Mouse (Mus musculus) testis, postnatal 10 days (tissue): Measurements from ENCODE around the gene Tnnt3.
A peak's percentile ranks its signal among the peaks of the same experiment; 100 is the strongest.

Experiments used
- DNase-seq: peaks from one replicate; pipeline ENCODE4 v3.0.0; 2021; ENCODE audit warnings: low spot score

The Tnnt3 gene

DNA sequence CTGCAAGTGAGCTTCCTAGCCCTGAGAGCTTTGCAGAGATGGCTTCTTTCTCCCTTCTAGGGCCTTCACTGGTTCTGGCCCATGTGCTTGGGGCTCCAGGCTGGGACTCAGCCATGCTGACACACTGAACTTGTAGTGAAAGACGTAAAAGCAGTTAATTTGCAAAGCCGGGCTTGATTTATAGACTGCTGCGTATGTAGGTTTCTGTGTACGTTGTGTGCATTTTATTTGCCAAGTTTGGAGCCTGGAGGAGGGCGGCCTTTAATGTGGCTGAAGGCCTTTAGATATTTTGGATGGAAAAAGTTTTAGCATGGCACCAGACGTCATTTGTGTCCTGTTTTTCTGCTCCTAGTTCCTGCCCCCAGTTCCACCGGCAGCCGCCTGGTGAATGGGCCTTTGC, 41.2 kb downstream of the Tnnt3 start:
- DNase-seq = no peak

DNA sequence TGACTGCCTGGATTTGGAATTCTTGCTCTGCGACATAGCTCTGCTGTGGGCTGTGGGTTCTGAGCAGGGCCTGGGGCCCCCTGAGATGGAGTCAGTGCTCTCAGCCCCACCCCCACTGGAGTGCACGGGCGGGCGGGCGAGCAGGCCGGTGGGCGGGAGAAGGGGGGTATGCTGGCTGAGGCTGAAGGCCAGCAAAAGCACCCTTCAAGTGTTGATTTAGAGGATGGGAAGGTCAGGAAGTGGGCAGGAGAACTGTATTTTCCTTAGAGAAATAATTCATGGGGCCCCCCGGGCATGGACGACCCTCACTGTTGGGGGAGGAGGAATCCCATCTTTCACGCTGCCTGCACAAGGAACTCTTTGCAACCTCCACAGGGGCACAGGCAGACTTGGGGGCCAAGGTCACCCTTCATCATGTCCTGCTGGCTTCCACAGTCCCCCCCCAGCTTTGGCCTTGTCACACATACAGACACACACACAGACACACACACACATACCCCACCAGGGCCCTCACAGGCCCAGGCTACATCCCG, 44.2 kb downstream of the Tnnt3 start:
- no peak for DNase-seq

DNA sequence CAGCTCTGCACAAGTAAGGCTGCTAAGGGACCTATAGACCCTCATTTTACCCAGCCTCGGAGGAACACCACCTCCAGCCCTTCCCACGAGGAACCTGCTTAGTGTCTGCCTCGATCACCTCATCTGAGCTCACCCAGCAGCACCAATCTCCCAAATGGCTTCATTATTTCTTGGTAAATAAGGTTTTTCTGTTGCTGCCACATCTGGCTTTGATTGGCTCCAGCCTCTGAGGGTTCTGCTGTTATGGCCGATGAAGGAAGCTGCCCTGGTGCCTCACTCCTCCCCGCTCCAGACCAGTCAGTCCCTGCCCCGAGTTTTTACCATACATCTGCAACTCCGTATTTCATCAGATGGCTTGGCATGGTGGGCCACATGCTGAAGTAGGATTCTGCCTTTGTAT, 47.3 kb downstream of the Tnnt3 start:
- DNase-seq = no peak

DNA sequence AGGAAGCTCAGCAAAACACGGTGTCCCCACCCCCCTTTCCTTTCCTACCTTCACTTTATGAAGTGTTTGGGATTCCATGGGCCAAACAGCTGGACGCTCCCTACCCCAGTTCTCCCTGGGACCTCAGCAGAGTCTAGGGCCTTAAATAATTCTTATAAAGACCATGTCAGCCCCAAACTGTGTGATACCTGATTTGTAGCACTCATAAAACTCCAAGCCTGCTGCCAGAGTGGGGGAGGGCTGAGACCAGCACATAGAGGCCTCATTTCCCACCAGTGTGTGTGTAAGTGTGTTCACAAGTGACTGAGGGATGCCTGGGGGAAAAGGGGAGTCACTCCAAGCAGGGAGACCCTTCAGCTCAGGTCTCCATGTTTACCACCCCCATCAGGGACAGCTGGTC, 49.2 kb downstream of the Tnnt3 start:
- DNase-seq = no peak

DNA sequence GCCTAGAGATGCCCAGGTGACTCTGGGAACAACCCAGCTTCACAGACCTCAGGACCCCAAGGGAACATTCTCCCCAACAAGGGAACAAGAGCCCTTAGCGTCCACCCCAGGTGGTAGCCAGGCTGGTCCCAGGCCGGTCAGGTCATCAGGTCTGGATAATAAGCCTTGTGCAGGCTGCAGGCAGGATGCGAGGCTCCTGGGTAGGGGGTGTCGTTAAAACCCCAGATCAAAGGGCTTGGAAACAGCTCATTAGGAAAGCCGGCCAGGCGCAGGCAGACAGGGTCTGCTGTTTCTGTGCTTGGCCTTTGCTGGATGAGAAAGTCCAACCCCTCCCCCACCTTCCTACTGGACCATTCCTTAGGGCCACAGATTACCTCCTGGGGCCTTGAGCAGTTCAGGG, 50.1 kb downstream of the Tnnt3 start:
- no peak for DNase-seq

DNA sequence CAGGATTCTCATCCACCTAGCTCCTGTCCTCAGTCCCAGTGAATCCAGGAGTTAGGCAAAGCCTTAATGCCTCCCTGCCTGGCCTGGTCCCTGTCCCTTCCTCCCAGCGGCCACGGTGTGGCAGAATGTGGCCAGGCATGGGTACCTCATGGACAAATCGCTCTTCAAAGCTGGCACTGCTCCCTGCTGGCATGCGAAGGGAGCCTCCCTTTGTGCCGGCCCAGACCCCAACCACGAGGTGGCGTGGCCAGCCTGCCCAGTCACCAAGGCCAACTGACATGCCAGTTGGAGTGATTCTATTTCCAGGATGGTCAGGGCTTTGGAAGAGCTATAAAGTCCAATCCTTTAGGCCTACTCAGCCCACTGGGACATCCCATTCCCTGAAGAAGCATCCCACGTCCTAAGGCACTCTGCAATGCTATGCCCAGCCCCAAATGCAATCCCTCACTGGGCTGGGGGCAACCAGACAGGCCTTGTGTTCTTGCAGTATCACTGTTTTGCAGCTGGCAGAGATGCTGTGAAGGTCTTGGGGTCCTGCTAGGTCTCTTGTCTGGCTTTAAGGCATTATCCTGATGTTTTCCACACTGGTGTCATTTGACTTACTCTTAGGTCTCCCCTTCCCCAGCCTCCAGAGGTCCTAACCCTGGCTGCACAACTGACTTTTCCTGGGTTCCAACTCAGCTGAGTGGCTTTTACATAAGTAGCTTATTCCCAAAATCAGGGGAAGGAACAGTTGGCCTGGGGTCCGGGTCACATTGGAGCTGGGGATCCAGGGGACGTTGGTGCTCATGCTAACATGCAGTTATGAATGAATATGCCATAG, 51.5 kb downstream of the Tnnt3 start:
- peak; percentile 79 for DNase-seq

DNA sequence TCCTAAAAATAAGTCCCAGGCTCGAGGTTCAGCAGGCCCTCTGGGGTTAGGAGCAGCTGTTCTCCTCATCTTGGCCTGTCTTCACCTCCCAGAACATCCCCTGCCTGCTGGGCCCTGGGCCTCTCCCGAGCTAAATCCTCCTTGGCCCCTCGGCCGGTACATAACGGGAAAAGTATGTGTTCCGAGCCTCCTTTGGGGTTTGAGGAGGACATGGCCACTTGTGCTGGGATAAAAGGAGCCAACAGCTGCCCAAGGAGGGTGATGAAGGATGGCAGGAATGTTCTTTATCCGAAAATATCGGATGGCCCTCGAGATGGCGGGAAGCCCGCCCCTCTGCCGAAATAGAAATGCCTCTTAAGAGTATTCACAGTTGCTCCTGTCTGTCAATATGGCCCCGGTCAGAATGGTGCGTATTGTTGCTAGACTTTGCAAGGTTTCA, 52.3 kb downstream of the Tnnt3 start:
- no peak for DNase-seq

DNA sequence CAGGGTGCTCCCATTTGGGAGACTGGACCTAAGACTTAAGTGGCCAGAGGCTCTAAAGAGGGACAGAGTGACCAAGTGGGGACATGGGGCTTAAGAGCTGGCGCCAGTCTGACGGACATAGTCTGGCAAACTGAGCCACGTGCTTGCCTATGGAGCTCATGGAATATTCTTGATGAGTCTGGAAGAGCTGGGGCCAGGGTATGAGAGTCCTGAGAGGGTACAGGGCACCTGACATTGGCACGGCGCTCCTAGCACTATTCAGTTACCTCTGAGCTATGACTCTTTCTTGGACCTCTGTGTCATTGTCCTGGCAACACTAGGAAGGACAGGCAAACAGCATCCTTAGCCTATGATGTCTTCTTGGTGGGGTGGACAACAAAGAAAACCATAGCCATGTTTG, 53.1 kb downstream of the Tnnt3 start:
- DNase-seq = no peak

DNA sequence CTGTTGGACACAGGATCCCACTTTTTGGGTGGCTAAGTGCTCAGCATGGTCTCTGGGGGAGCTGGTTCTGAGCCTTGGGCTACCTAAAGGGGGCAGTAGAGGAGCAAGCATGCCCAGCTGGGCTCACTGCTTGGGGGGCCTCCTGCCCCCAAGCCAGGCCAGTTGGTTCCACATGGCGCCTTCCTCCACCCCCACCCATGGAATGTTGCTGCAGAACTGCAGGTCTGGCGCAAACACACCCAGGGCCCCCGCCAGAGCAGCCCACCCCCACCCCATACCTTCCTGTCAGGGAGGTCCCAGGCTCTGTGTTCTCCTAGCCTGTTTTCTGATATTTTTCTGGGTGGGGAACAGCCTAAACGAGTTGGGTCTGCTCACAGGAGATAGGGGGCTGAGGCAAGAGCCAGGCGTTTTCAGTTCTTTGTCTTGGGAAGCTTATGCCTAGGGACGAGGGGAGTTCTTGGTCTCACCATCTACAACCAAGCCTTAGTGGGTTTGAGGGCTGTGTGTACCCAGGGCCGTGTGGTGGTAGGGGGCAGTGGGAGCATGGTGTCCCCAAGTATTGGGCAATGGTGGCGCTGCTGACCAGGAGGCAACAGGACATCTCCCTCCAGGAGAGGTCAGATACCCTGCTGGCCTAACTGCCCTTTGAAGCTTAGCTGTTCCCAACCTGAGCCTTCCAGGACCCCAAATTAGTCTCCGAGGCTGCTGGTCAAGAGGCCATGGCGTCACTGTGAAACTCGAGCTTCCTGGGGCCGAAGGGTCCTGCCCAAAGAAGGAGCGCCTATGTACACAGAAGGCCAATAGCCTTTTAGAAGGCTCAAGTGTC, 54.2 kb downstream of the Tnnt3 start:
- no peak for DNase-seq

DNA sequence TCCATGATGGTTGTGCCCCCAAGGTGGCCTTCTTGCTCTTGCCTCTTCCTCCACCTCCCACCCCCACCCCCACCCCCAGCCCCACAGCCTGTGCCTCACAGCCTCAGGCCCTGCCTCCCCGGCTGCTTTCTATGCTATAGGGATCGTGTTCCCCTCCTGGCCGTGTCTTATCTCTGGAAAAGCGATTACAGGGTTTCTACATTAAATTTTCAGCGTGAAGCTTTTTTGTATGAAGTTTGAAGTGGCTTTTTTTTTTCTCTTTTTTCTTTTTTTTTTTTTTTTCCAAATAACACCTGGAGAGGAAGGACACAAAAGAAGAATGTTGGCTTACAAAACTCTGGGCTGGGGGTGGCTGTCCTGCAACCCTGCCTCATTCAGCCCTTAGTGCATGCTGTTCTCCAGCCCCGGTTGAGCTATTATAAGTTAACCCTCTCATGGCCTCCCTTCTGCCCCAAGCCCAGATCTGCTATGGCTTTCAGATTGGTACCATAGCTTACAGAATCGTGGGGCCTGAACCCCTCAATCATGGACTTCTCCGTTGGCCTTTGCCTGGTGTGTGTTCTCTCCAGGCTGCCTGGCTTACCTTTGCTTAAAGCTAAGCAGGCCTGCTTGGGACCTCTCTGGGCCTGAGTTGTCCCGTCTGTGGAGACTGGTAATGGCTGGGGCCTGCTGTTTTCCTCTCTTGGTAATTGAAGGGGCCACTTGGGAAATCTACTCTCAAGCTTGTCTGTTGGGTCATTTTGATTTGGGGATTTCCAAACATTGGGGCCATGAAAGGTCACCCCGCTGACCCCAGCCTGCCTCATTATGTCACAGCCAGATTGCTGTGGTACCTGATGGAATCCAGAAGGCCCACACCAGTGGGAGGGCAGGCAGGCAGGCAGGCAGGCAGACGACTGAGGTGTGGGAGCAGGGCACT, 55.0 kb downstream of the Tnnt3 start:
- DNase-seq = no peak

DNA sequence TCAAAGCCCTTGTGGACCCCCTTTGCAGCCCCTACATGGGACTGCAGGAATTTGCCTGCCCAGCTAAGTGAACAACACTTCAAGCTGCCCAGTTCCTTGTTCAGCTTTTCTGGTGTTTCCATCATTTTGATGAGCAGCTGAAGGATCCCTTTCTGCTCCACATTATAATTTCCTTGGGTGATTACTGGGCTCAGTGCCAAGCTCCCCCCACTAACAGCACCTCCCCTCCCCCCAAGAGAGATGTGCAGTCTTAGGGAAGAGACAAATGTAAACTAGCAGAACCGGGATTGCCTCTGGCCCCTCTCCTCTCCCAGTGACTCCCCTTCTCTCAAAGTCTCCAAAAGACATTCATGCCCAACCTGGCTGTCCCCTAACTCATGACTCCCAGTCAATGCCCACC, 56.0 kb downstream of the Tnnt3 start:
- no peak for DNase-seq

DNA sequence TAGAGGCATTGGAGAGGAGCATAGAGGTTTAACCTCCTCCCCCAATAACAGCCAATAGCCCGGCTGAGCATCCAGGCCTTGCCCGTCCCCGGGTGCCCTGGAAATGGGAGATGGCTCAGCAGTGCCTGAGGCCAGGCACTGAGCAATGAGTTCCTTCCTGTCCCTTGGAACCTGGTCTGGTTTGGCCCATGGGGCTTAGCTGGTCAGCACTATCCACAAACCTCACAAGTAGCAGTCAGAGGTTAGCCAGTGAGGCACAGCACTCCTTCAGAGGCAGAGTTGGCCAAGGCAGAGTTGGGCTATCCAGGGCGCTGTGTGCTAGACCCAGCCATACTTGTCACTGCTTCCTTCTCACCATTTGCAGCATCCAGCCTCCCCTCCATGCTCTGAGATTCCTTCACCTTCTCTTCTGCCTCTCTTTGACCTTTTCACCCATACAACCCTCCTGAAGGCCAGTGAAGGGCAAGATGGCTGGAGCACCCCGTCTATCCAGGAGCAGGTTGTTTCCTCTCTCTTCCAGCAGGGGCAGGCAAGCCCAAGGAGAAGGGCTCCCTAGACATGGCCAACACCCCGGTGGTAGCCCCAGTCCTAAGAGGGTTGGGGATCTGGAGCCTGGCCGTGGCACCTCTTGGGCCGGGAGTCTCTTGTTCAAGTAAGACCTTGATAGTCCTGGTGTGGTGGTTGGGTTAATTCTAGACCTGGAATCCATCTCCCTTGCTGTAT, 56.9 kb downstream of the Tnnt3 start:
- DNase-seq = no peak

DNA sequence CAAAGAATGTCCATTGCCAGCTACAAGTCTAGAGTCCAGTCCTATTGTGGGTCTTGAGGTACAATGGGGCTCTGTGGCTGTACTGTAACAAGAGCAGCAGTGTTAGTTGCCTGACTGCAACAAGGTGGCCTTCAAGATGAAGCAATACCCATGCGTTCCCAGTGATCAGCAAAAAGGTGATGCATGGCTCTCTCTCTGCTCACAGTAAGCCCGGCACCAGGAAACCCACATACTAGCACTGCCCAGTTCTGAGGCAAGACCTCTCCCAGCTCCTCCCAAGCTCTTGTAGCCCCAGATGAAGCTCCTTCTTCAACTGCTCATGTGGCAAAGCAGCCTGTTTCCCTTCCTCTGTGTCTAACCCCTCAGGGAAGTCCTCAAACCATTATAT, 57.4 kb downstream of the Tnnt3 start:
- no peak for DNase-seq

DNA sequence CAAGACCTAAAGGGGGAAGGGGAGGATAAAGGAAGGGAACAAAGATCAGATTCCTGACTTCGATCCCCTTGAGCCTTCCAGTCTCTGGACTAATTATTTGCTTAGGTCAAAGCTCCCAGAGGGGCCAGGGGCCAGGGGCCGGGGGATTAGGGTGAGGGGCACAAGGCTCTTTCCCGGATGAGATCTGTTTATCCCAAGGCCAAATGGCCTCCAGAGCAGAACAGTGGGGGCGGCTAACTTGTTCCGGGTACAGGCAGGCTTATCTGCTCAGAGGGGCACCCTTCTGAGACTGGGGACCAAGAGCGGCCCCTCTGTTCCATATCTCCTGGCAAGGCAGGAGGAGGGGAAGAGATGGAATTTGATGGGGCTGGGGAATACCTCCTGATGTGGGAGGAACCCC, 59.1 kb downstream of the Tnnt3 start:
- no peak for DNase-seq

DNA sequence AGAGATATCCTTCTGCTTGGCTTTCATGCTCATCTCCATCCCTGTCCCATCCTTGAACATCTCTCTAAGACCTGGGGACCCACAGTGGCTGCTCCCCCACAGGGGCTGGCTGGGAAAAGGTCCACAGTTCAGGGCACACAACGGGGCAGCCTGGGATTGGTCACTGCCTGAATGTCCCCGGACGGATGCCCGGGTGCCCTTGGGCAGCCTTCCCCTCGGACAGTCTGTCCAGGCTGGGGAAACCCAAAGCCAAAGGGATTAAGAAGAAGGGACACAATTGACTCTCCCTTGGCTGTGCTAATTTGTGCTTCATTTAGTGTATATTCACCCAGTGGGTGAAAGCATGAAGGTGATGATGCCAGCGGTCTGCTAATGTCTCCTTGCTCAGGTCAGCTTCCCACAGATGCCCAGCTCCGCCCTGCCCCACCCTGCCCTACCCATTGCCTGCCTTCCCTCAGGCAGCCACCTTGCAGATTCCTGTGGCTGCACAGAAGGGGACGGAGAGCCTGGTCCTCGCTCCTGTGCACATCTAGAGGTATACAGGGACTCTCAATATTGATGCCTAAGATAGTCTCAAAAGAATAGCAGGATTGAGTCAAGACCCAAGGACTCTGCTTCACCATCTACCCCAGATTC, 60.0 kb downstream of the Tnnt3 start:
- no peak for DNase-seq

DNA sequence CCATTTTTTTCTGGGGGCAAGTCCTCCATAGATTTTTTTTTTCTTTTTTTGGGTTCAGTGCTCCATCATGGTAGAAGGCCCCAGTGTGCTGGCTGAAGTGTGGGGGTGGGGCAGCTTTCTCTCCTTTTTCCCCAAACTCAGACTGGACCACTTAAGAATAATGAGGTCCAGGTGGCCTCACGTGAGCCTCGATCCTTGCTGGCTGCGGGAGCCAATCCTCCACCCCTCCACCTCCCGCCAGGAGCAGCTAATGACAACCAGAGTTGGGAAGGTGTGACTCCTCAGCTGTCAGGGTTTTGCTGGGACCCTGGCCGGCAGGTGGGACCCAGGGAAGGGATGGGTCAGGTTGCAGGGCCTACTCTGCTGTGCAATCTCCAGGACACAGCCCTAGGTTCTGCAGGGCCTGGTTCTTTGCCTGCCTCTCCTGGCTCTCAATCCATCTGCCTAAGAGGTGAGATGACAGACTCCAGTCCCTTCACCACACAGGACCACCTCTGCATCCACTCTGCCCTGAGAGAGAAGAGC, 61.1 kb downstream of the Tnnt3 start:
- DNase-seq = no peak

DNA sequence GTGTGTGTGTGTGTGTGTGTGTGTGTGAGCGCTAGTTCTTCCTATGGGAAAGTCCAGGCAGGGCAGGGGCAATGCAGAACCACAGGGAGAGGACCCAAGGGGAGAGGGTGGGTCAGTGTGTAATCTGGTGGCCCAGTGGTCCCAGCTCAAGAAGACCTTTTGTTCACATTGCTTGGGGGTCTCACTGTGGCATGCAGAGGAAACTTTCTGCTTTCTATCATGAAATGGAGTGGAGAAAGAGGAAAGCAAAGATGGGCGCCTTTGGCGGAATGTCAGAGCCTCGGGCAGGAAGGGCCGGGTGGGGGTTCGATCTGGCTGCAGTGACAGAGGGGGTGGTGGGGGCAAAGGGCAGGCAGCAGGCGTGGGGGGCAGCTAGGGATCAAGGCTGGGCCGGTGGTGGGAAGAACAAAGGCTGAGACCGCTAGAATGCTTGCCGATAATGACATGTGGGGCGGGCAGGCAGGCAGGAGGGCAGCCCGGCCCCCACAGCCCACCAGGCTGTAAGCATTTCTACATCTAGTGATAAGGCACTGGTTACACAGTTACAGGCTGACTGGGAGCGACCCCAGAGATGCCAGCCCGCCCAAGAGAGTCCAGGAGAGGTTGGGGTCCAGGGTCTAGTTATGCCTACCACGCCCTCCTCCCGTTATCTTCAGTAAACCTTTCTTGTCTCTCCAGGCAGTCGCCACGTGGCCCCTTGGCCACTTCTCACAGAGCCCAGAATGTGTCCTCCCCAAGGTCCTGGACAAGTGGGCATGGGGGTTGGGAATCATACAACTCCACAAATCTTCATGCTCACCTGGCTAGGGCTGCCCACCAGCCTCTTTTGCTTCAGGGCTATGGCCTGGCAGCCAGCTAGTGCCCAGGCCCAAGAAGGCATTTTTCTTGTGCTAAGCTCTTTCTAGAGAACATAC, 62.6 kb downstream of the Tnnt3 start:
- DNase-seq = no peak

DNA sequence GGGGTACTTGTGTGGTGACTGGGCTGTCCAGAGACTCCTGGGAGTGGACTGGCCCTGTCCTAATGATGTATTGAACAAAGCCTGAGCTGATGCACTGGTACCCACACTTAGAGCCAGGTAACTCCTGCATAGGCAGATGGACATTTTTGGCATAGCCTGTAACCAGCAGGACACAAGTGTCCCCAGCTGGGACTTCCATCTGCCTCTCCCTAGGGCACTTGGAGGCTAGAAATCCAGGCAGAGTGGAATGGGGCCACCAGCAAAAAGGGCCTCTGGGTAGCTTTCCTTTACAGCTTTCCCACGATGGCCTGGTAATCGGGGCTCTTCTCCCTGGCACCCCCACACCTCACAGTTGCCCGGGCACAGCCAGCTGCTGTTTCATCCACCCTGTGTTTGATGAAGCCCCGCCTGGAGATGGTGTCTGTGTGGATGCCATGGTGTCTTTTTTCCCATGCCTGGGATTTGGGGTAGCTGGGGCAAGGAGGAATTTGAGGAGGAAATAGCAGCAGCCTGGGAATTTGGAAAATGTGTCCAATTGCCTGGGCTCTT, 63.3 kb downstream of the Tnnt3 start:
- no peak for DNase-seq

DNA sequence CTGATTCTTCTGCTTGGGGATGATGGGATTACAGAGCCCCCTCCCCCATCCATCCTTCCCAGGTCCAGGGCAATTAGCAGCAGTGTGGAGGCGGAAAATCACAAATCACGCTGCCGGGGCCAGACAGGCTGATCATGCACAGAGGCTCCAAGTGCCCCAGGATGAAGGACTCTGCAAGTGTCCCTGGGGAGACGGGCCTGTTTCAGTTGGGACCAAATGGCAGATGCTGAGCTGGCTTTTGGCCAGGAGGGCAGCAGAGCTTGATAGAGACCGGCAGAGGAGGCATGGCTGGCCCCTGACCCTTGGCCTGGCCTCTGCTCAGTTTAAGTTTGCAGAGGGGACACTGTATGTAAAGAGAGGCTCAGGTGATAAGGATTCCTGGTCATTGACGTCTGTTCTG, 64.5 kb downstream of the Tnnt3 start:
- DNase-seq = no peak
